Mouse (Mus musculus) brain, embryonic 14.5 days (tissue): ENCODE data around the gene Nostrin. TPM values are rescaled to one million over a fixed set of nuclear protein-coding genes. Genes with fewer than 3 reads are reported as not detected.
A peak's percentile ranks its signal among the peaks of the same experiment; 100 is the strongest.

Experiments used
- DNase-seq: peaks from one replicate; pipeline ENCODE4 v3.0.0-alpha.2; 2011; ENCODE audit warnings: low read depth
- CTCF ChIP-seq: fragments of 200-500 bp; IDR thresholded peaks from 2 replicates; pipeline ENCODE4 v1.5.1; 2012; ENCODE audit warnings: inconsistent platforms, mild to moderate bottlenecking, moderate library complexity, borderline replicate concordance; ENCODE audit not compliant: insufficient read depth, insufficient read length; ENCODE audit errors: extremely low read depth
- POLR2A ChIP-seq: fragments of 200-500 bp; IDR thresholded peaks from 2 replicates; pipeline ENCODE4 v1.6.1; 2012; ENCODE audit warnings: mild to moderate bottlenecking, inconsistent platforms, borderline replicate concordance; ENCODE audit not compliant: poor library complexity, insufficient read depth, insufficient read length, severe bottlenecking; ENCODE audit errors: extremely low read depth
- polyA plus RNA-seq: library from polyadenylated mRNA; depleted of rRNA; stranded (reverse); fragments of >200 nt; gene quantifications from 2 replicates; pipeline ENCODE4 v1.2.3, GENCODE M21; 2012

The Nostrin gene
- polyA plus RNA-seq, 1 experiment, result 0.63 TPM

DNA sequence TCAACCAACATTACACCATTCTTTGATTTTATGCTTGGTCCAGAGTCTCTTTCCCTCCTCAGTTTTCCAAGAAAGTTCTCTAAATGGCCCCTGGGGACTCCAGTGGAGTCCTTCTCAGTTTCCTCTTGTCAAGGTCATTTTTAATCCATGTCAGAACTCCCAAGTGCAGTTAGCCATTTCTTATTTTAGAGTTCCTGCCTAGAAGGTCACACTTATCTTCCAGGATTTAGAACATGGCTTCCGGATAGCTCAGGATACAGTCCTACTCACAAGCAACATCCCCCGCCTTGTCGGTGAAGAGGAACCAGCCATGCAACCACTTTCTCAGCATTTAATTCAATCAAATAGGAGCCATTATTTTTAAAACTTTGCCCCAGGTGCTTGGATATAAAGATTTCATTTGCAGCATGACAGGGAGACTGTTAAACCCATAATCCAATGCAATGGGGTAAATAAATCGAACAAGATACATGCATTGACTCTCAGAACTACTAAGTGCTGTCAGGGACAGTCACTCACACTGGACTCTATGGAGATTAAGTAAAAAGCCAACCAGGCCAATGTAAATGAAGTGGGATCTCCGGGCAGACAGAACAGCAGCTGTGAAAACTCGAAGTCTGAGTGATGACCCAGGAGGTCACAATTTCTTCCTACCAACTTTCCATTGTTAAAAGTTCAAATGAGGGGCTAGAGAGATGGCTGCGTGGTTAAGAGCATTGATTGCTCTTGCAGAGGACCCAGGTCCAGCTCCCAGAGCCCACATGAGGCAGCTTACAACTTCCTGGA is 6.0 kb upstream of the Nostrin start:
- TF ChIP-seq POLR2A (no peak), CTCF (no peak)
- no peak for DNase-seq

- DNase-seq, result no peak
- TF ChIP-seq POLR2A (no peak), CTCF (no peak)
These were observed 3.6 kb upstream of the Nostrin start for GRCm38 (mm10) chr2:69132046-69132445.

DNA sequence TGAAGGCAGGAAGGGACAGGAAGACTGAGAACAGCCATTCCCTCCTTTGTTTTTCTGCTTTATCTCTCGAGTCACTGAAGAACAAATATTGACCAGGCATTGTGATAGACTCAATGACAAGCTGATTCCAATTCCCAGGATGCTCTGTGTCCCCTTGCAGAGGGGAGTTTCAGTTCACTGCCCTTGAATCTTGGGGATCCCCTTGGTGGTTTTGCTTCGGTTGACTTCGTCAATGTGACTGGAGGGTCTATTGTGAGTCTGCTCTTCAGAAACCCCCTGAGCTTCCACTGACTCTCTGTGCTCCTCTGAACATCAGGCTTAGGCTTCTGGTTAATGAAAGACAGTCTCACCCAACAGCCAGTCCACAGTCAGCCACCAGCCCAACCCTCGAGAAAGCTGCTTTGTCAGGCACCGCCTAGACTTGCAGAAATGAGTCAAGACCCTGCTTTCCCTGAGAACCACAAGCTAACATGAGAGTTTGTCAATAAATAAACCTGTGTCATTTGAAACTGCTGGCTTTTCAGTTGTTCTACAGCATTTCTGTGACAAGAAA is 3.0 kb upstream of the Nostrin start:
- DNase-seq, result no peak
- no peak for TF ChIP-seq CTCF
- no peak for TF ChIP-seq POLR2A

GRCm38 (mm10) chr2:69134186-69134585 is 1.4 kb upstream of the Nostrin start:
- TF ChIP-seq POLR2A, result no peak
- TF ChIP-seq CTCF, result no peak
- no peak for DNase-seq

- TF ChIP-seq CTCF (no peak), POLR2A (no peak)
These were observed 663 bp upstream of the Nostrin start for GRCm38 (mm10) chr2:69134937-69135336.

DNA sequence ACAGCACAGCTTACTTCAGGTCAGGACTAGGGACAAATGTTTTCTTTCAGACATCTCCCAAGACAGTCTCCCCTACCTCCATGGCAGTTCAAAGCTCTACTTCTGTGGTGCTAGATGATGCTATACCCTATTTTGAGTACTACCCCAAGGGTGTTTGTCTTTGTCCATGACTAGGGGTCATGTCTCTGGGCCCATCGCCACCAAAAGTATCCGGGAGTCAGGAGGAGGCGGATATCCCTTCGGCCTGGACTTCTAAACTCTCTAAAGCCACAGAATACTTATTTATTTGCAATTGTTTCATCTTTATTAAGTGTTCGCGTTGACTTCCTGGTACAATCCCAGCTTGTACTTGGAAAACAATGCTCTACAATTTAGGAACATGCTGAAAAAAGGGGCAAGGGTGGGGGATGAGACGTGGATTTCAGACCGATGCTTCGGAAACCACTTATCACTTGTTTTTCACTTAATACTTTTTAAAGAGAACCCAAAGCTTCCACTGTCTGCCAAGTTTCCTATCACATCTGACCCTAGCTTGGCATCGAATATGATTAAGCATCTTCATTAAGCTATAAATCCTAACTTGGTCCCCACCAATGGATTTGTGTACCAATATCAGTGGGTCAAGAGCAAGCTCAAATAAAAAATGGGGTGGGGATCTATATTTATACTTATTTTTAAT is 1.9 kb downstream of the Nostrin start:
- DNase-seq, result no peak
- TF ChIP-seq POLR2A (no peak), CTCF (no peak)

More at GRCm38 (mm10) chr2:69134937-69135336, 663 bp upstream of the Nostrin start:
- no peak for DNase-seq

GRCm38 (mm10) chr2:69138759-69139158 is 3.2 kb downstream of the Nostrin start:
- DNase-seq, result peak; percentile 37
- TF ChIP-seq CTCF (no peak), POLR2A (no peak)

- TF ChIP-seq POLR2A (no peak), CTCF (no peak)
- DNase-seq, result no peak
These were observed 4.6 kb downstream of the Nostrin start for GRCm38 (mm10) chr2:69140215-69140614.

DNA sequence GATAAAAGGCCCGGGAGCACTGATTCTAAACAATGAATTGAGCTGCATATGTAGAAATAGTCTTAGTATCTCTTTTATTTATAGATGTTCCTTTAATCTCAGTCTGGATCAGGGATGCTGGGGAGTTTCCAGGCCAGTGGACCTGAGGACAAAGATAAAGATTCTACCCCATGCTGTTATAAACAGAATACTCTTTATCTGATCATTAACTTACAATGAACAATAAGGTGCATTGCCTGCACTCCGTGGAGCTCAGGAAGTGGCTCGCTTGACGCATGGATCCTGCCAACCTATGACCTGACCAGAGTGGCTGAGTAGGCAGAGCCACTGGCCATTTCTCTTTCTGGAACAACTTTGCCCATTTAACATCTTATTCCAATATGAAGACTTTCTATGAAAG is 5.2 kb downstream of the Nostrin start:
- TF ChIP-seq CTCF, result no peak
- TF ChIP-seq POLR2A, result no peak

DNA sequence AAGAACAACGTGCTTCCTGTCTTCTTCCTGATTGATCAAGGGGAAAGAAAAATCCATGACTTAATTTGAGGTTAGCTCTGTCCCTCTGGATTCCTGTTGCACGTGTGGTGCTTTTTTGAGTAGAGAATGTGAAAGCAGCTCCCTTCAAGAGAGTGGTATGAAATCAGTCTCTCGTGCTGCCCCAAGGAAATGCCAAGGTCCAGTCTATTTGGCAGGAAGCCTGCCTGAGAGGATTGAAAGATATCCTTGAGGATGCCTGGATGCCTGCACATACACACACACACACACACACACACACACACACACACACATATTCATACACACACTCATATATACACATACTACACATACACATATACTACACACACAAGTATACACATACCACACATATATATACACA is 13.1 kb downstream of the Nostrin start:
- DNase-seq, result no peak
- TF ChIP-seq POLR2A, result no peak
- TF ChIP-seq CTCF, result no peak

More for the DNA sequence above, 5.2 kb downstream of the Nostrin start:
- no peak for DNase-seq

- TF ChIP-seq POLR2A, result no peak
- TF ChIP-seq CTCF, result no peak
- DNase-seq, result no peak
These were observed 13.6 kb downstream of the Nostrin start for GRCm38 (mm10) chr2:69149154-69149553.

DNA sequence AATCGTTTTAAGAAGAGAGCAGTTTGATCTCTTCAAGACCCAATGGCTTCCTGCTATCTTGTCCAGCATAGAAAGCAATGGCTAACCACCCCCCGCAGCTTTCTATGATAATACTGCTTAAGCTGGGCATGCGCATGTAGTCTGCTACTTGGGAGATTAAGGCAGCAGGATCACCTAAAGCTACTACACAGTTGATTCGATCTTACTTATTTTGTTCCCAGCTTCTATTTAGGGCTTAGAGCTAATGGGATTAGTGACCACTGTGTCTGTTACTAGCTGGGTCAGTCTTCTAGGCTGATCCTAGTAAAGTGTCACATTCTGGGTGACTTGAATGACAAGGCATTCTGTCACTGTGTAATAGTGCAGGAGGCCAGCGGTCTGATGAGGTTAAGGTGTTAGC is 15.2 kb downstream of the Nostrin start:
- TF ChIP-seq CTCF (no peak), POLR2A (no peak)
- DNase-seq, result peak; percentile 22

GRCm38 (mm10) chr2:69155861-69156260 is 20.3 kb downstream of the Nostrin start:
- no peak for DNase-seq
- TF ChIP-seq POLR2A (no peak), CTCF (no peak)
